Mouse (Mus musculus): ENCODE measurements around the gene Met.

Gene Met

GRCm38 (mm10) chr6:17612652-17613051 lies 149.1 kb downstream of the Met start:
- no peak for DNase-seq

GRCm38 (mm10) chr6:17620823-17621222 lies 157.2 kb downstream of the Met start:
- DNase-seq, result no peak

GRCm38 (mm10) chr6:17621436-17621835 lies 157.8 kb downstream of the Met start:
- DNase-seq, result no peak

Data from spleen, adult 18-20 months (tissue).